Mouse (Mus musculus) urinary bladder, postnatal 10 days (tissue): ENCODE results near the gene Mrap2.

Experiments used
- DNase-seq: peaks from one replicate; pipeline ENCODE4 v3.0.0; 2022; ENCODE audit warnings: low spot score

Gene Mrap2

DNA sequence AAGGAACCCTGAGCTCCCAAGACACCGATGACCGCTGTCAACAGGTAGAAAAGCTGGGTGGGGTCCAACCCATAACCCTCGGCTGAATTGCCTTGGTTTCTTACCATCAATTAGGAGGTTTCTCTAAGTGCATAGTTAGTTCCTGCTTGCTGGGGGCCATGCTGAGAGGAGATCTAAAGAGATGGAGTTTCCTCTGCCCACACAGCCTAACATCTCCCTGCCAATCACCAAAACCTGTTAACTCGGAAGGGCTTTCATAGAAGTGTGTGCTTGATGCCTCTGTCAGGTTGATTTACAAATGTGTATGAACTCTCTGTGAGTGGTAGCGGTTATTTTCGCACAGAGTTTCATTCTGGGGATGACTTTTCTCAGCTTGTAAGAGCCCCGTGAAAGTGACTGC, 34.4 kb downstream of the Mrap2 start:
- no peak for DNase-seq

DNA sequence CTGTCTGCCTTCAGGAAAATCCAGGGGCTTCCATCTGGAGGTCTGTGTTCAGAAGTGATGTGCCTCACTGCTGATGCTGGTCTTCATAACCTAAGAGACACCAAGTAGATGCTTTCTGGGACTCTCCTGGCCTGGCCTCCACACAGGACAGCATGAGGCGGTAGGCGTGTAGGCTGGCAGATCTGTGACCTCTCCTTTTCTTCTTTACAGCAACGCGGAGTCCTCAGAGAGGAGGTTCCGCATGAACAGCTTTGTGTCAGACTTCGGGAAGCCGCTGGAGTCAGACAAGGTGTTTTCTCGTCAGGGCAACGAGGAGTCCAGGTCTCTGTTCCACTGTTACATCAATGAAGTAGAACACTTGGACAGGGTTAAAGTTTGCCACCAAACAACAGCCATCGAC, 38.1 kb downstream of the Mrap2 start:
- DNase-seq: no peak

DNA sequence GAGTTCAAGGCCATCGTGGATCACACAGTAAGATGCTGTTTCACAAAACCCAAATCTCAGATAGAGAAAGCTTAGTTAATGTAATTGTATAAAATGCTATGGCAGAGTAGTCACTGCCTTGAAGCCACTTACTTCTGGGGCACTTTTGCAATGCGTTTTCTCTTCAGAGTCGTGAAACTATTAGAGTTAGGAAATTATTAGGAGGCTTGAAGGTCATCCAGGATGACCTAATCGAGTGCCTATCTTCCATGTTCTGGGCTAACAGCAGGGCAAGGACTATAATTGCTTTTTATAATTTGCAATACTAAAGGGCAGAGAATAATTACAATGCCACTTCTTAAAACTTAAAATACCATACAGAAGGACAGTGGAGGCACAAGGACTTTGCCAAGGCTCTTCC, 43.2 kb downstream of the Mrap2 start:
- no peak for DNase-seq

DNA sequence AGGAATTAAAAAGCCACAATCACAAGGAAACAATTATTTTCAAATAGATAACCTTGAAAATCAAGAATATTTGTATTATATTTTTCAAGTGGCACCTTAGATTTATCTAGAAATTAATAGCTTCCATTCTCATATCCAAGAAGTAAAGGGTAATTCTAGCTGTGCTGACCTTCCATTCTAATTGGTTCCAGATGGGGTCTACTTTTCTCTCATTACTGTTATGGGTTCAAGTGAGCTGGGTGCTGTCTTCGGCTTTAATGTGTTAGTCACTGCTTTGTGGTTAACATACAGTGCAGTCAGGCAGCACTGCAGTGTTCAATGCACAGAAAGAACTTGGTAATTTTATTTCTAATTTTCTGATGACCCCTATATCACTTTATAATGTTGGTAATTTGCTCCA, 49.6 kb downstream of the Mrap2 start:
- DNase-seq: no peak

DNA sequence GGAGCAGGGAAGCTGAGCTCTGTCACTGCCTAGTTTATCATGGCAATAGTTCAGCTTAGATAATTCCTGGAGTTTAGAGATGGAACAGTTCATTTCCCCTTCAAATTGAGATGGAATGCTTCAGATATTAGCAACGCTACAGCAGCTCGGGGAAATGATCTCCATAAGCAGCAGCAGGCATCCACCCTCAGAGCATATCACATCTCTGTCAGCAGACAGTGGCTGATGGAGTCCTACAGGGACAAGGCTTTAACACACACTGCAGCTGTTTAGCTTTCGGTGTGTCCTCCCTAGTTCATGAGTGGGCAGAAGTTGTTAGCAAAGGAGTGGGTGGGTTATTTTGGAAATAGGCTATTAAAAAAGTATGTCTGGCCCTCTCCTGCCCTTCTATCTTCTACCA, 53.2 kb downstream of the Mrap2 start:
- no peak for DNase-seq

DNA sequence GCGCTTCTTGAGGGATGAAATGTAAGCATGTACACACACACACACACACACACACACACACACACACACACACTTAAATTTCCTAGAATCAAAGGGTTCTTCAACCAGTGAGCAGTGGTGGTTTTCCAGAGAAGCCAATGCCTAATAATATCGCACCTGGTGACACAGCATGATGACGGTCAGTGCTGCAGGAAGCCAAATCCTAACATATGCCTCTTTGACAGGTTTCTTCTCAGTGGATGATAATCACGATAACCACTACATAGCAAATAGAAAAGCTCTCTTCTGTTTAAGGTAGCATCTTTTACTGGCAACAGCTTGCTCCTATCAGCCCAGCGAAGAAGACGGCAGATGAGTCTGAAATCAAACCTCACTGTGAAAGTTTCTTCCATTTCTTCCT, 53.9 kb downstream of the Mrap2 start:
- DNase-seq: no peak

DNA sequence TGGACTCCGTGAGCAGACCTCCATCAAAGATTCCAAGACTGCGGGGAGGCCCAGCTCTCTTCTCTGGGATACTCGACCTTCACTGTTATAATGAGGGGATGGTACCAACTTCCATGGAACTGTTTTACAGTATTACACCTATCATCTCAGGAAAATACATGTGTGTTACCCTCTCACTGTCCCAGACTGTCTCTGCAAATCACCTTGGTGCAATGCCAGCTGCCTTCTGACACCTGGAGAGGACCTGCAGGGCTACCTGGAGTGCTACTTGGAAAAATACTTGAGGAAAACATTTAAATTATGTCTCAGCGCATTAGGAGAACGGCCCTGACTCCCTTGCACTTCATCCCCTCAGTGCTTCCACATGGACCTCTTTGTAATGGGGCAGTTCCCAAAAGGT, 56.3 kb downstream of the Mrap2 start:
- DNase-seq: no peak

DNA sequence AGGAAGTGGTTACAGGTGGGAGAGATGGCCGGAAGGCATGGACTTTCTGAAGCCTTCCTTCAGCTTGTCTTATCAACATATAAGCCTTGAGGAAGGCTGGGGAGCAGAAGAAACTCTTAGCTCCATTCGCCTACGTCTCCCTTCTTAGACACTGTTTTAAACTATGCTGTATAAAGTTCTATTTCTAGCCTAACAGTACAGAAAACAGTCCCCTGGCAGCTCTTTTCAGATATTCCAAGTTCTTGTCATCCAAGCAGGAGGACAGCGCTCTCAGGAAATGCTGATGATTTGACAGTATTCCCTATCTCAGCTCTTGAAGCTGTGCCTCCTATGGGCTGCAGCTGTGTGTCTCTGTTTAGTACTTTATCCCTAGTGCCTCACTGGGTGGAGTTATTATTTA, 56.8 kb downstream of the Mrap2 start:
- no peak for DNase-seq

DNA sequence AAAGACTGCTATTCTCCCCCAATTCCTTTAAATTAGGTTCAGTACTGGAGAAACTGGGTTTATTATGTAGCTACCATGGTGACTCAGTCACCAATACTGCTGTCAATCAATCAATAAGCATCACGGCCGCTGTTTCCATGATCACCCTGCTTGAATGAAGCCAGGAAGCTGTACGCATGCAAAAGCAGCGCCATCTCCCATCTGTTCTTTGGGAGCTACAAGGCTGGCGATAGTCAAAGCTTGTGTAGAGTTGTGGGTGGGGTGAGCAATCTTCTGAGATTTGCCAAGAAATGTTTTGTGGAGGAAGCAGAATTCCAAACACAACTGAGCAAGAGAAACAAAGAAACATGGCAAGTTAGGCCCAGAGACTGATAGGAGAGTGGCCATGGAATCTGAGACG, 58.3 kb downstream of the Mrap2 start:
- no peak for DNase-seq

DNA sequence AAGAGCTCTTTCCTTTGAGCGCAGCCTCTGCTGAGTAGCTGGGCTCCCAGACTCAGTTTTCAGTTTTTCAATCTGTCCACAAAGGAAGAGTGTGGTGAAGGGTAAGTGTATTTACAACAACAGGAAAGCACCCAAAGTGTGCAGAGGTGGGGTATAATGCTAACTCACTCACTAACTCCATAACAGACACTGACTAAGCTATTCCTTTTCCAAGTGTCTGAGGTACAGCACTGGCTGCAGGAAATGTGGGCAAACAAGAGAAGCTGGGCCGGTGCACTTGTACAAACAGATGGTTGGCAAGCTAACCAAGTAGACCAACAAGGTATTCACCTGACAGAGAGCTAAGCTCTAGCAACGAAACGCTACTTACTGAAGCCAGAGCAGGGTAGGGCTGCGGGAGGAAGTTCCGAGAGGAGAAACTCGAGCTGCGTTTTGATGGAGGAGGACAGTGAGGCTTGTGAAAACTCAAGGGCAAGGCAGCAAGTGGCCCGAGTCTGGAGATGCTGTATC, 66.8 kb downstream of the Mrap2 start:
- DNase-seq: no peak

DNA sequence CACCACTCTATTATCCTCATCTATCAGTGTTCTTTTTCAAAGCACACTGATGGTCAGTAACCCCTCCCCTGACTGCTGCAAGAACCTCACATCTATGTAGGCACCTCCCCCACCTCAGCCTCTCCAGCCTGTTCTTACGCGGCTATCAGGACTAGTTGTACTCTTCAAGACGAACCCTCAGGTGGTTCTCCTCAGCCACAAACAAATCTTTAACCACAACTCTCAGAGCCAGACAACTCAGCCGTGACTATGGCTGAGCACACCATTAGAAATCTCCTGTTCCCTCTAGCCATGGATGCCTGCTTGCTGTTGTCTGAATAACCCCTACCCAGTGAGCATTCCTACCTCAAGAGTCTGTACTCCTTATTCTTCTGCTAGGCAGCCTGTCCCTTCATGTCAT, 69.1 kb downstream of the Mrap2 start:
- DNase-seq: no peak
